Mouse (Mus musculus) spleen, postnatal 10 days (tissue): ENCODE results near the gene Neurl4.
A peak's percentile ranks its signal among the peaks of the same experiment; 100 is the strongest.
"Not testable (repeated sequence)": the region's sequence is repeated elsewhere in the genome, so short reads cannot be mapped to it uniquely, and the experiment has no call there.

ENCODE experiments used
- DNase-seq, 2 experiments: peaks; one replicate each; pipeline ENCODE4 v3.0.0; 2021 to 2022; ENCODE audit warnings: low spot score in 2 of 2

Neurl4 gene

GRCm38 (mm10) chr11:69900471-69901405 is at the start of gene Neurl4, which contains the start of gene 2810408A11Rik:
Neurl4 (plus strand) TSS chr11:69901072.
2810408A11Rik (minus strand) TSS chr11:69900987.
- peak; percentile 81 to 89 for DNase-seq

- peak; percentile 87 to 95 for DNase-seq
Observed at GRCm38 (mm10) chr11:69853994-69854393, 46.9 kb upstream of the Neurl4 start.

- DNase-seq: peak; percentile 33 to 60
Observed at GRCm38 (mm10) chr11:69854680-69855079, 46.2 kb upstream of the Neurl4 start.

GRCm38 (mm10) chr11:69855347-69855746 is 45.5 kb upstream of the Neurl4 start:
- DNase-seq: peak; percentile 80 to 84

GRCm38 (mm10) chr11:69858113-69858998 is 42.5 kb upstream of the Neurl4 start, which contains the start of gene Tnk1:
Tnk1 (minus strand) TSS chr11:69858730.
- DNase-seq: no peak

- DNase-seq: not testable (repeated sequence)
Observed at GRCm38 (mm10) chr11:69863729-69864128, 37.1 kb upstream of the Neurl4 start.

- no peak for DNase-seq
Observed at GRCm38 (mm10) chr11:69864138-69864860, 36.6 kb upstream of the Neurl4 start.

GRCm38 (mm10) chr11:69865561-69865960 is 35.3 kb upstream of the Neurl4 start:
- DNase-seq: no peak

- no peak for DNase-seq
Observed at GRCm38 (mm10) chr11:69867335-69867734, 33.5 kb upstream of the Neurl4 start.

GRCm38 (mm10) chr11:69870289-69871069 is 30.4 kb upstream of the Neurl4 start:
- DNase-seq: no peak

- DNase-seq: no peak
Observed at GRCm38 (mm10) chr11:69871822-69872221, 29.1 kb upstream of the Neurl4 start.

GRCm38 (mm10) chr11:69872451-69872850 is 28.4 kb upstream of the Neurl4 start:
- DNase-seq: no peak

GRCm38 (mm10) chr11:69876186-69876585 is 24.7 kb upstream of the Neurl4 start:
- DNase-seq: no peak

- DNase-seq: peak; percentile 90 to 94
Observed at GRCm38 (mm10) chr11:69876867-69877266, 24.0 kb upstream of the Neurl4 start.

GRCm38 (mm10) chr11:69877878-69878277 is 23.0 kb upstream of the Neurl4 start, which contains the start of gene Tmem95:
Tmem95 (minus strand) TSS chr11:69878018.
- no peak for DNase-seq

- DNase-seq: no peak
Observed at GRCm38 (mm10) chr11:69878399-69878798, 22.5 kb upstream of the Neurl4 start.

GRCm38 (mm10) chr11:69878952-69879351 is 21.9 kb upstream of the Neurl4 start:
- DNase-seq: no peak

GRCm38 (mm10) chr11:69879711-69880110 is 21.2 kb upstream of the Neurl4 start:
- DNase-seq: no peak

GRCm38 (mm10) chr11:69880506-69880852 is 20.4 kb upstream of the Neurl4 start:
- peak; percentile 74 to 83 for DNase-seq

- DNase-seq: peak; percentile 77 to 85
Observed at GRCm38 (mm10) chr11:69880853-69881603, 19.8 kb upstream of the Neurl4 start, which contains the start of gene Kctd11. Kctd11 (minus strand) TSS chr11:69881406.
